Mouse (Mus musculus) retina, embryonic 14.5 days (tissue): ENCODE data around the gene Syt7.
A peak's percentile ranks its signal among the peaks of the same experiment; 100 is the strongest.

ENCODE experiments used
- DNase-seq: peaks from one replicate; pipeline ENCODE4 v3.0.0-alpha.2; 2015; ENCODE audit warnings: low spot score

Syt7 gene

GRCm38 (mm10) chr19:10389391-10390098, 655 bp downstream of the Syt7 start:
- no peak for DNase-seq

DNA sequence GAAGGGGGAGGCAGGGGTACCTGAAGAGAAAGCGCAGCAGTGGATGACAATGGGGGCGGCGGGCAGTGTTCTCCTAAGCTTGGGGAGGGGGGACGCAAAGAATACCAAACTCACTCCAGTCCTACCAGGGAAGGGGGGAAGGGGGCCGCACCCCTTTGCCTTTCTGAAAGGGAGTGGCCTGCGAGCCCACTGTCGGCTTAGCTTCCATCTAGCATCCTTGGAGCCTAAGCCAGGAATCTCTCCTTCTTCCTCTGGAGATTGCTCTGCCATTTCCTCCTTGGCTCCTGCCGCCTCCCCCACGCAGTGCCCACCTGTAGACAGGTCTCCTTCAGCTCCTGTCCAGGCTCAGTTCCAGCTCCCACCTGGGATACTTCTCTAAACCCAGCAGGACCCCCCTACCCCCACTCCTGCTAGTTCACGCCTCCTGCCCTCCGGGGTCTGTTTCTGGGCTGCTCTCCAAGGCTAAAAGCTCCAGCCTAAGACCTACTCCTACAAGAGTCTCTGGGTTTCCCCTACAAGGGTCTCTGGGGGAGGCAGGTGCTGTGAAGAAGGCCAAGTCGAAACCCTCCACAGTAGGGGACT, 1.3 kb downstream of the Syt7 start:
- DNase-seq: no peak

DNA sequence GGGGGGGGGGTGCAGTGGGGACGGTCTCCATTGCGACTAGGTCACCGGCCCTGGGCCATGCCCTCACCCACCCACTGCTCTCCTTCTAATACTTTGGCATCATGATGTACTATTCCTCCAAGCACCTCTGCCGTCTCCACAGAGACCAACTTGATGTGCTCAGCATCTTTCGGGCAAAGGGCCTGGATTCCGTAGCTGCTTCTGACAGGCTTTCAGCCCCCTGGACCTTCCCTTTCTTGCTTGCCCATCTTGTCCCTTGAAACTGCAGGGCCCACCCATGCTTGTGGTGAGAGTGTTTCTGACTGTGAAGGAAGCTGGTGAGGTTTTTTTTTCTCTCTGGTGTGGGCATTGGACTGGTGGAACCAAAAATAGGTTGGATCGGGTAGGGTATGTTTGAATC, 2.1 kb downstream of the Syt7 start:
- no peak for DNase-seq

- peak; percentile 61 for DNase-seq
Observed at GRCm38 (mm10) chr19:10391995-10392394, 3.1 kb downstream of the Syt7 start.

DNA sequence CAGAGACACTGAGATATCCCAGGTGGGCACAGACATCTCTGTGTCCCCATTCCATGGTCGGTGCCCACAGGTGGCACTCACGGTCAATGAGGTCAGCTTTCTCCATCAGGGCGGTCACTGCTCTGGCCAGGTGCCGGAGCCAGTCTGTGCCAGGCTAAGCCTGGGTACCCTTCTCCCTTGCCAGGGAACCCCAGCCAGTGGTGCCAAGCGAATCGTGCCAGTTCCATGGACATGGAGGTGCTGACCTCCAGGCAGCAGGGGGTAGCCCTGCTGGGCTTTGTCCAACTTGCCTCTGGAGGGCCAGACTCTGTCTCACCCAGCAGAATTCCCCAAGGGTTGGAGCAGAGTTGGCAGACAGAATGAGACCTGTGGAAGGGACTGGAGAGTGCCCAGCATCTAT, 4.6 kb downstream of the Syt7 start:
- no peak for DNase-seq

- DNase-seq: no peak
Observed at GRCm38 (mm10) chr19:10393874-10394500, 5.1 kb downstream of the Syt7 start.

DNA sequence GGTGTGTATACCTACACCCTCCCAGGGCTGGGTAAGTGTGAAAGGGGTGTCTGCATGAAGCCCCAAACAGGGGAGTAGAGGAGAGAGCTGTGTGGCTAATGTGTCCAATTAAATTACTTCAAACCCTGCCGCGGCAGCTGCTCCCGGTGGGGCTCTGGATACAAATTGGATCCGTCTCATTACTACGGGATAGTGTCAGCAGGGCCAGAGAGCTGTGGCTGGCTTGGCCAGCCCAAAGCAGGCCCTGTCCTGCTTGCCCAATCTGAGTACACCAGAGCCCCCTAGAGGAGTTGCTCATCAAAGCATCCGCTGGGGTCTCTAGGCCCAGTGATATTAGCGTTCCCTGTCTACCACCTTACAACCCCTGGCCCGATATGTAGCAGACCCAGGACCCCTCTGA, 6.3 kb downstream of the Syt7 start:
- peak; percentile 81 for DNase-seq

DNA sequence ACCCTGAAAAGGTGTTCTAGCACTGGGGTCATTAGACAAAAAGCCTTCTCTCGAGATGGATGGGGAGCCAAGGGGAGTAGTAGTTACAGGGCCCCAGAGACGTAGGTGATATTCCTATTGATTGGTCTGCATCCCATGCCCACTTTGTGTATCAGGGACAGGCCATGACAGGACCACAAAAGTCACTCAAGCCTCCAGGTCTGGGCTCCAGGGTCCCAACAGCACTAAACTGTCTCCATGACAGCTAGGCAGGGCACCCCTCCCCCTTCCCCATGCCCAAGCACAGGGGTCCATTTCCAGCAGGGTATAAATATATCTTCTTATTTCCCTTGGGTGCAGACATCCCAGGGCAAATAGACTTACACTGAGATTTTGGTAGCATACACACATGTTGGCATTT, 8.1 kb downstream of the Syt7 start:
- DNase-seq: no peak

- no peak for DNase-seq
Observed at GRCm38 (mm10) chr19:10397479-10398153, 8.7 kb downstream of the Syt7 start.

DNA sequence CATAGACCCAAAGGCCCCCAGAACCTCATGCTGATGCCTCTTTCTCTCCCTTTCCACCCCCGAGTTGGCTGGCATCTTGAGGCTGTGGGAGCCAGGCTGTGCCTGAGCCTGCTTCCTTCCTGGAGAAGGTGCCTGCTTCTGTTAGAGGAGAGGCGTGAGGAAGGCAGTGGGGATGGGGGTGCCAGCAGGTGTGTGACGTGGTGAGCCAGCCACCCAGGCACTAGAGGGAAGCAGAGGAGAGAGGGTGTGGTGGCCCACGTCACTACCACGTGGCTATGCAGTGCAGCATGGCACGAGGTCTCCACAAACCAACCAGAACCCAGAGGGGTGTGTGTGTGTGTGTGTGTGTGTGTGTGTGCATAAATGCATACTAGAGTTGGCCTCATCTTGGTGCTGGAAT, 9.4 kb downstream of the Syt7 start:
- no peak for DNase-seq

- peak; percentile 86 for DNase-seq
Observed at GRCm38 (mm10) chr19:10402771-10403494, 14.0 kb downstream of the Syt7 start.

DNA sequence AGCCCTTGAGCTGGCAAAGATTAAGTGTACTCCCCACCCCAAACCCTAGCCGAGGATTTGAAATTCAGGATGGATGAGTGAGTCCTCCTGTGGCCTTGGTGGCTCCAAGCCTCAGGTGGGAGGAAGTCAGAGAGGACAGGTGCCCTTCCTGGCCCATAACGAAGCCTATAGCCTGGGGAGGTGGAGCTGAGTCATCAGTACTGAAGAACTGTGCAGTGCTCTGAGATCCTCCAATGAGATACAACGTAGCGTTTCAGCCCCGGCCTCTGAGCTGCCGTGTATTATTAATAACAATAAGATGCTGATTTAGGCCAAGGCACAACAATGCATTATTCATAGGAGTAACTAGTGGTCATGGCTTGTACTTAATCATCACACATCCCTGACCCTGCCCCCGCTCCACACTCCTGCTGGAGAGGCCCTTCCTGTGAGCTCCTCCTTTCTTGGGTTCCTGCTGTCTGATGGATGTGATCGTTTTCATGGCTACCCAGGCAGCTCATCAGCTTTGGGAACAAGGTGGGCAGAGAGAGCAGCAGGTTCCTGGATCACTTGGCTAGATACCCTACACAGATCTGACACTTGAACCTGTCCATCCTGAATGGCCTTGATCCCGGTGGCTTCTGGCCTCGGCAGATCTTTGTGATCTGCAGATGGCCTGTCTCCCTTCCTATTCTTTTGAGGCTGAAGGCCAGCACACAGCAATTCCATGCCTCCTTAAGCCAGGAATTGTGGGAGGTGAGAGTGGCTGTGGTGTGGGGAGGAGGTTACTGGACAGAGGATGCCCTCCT, 14.9 kb downstream of the Syt7 start:
- DNase-seq: peak; percentile 39

- no peak for DNase-seq
Observed at GRCm38 (mm10) chr19:10404424-10404823, 15.5 kb downstream of the Syt7 start.

GRCm38 (mm10) chr19:10404911-10405310, 16.0 kb downstream of the Syt7 start:
- DNase-seq: no peak

- DNase-seq: peak; percentile 79
Observed at GRCm38 (mm10) chr19:10413701-10414242, 24.9 kb downstream of the Syt7 start.

DNA sequence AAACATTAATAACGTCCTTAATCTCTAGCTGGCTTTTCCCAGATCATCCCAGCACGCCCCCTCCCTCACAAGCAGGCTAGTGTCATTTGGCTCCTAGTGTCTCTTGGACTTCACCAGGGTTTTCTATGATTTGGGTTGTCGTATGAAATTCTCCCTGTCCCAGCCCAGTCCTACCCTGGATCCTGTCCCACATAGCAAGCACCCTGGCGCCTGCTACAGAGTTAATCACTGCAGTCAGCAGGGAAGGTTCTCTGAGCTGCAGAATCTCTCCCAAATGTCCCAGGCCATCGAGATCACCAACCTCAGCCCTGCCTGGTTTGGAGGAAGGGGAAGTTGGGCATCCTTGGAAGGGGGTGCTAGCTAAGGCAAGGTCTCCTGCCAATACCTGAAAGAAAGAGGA, 26.6 kb downstream of the Syt7 start:
- no peak for DNase-seq

DNA sequence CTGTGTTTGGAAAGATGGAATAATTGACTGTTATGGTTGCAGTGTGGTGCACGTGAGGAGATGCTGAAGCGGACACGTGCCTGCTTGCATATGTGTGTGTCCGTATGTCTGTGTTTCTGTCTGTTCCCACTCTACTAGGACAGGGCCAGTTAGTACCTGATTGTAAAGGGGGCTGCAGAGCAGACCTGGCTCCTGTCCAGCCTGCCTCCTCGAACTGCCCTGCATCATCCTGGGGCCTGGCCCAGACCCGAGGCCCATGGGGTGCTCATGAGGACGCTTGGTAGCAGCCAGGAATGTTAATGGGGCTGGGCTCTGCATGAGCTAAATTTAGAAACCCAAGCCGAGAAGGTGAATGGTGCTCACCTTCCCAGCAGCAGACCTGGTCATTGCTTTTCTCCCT, 28.0 kb downstream of the Syt7 start:
- DNase-seq: no peak

GRCm38 (mm10) chr19:10417436-10417835, 28.5 kb downstream of the Syt7 start:
- DNase-seq: no peak

DNA sequence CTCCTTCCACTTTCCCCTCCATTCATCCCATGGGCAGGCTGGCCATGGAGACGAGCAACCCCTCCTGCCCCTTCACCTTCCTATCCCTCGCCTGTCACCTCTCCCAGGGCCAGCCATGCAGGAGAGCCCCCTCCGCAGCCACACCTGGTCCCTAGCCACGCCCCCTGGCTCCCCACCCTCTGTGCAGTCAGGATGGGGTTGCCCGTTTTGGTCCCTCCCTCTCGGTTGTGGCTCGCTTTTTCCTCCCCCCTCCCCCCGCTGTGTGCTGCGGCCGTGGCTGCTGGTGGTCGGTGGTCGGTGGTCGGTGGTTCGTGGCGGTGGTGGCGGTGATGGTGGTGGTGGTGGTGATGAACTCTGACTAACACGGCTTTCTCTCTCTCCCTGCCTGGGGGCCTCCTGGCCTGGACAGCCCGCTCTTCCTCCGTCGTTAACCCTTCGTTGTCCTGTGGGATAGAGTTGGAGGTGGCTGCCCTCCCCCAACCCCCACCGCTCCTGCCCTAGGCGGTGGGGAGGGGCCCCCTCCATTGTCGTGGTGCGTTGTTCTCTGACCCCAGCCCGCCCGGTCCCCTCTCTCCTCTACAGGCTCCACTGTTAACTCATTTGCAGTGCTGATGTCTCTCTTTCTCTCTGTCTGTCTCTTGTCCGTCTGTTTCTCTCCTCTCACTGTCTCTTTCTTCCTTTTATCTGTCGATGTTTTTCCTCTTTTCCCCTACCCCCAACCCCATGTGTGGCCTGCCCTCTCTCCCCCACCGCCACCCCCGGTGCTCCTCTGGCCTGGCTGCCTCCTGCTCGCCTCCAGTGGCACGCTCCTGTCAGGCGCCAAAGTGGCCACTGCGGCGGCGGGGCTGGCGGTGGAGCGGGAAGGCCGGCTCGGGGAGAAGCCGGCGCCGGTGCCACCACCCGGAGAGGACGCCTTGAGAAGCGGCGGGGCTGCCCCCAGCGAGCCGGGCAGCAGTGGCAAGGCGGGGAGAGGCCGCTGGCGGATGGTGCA, 33.4 kb downstream of the Syt7 start:
- peak; percentile 37 for DNase-seq

- no peak for DNase-seq
Observed at GRCm38 (mm10) chr19:10424751-10425150, 35.9 kb downstream of the Syt7 start.
